Mouse (Mus musculus): ENCODE measurements around the gene Wdr25.

DNA sequence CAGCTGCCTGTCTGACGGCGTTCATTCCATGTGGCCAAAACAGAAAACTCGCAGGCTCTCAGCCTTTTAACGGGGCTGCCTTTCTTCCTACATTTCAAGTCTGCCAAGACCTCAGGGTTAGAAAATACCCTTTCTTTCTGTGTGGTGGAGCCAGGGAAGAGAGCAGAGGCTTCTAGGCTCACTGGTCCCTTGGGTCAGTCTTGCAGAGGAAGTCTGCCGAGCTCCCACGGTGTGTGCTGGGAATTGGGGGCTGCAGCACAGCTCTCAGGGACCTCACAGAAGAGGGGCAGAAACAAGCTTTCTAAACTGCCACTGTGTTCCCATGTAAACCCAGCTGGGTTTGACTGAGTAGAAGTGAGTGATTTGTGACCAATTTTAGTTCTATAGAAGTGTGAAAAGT, 40.8 kb downstream of the Wdr25 start:
- TF ChIP-seq POLR2A (IDR thresholded peaks at IDR 0.05; ENCODE audit: control insufficient read depth, extremely low read depth, insufficient read depth, low read length, poor library complexity), result no peak
- TF ChIP-seq CTCF (IDR thresholded peaks at IDR 0.05; ENCODE audit: borderline replicate concordance, control insufficient read depth, extremely low read depth, insufficient read depth, low read length, poor library complexity), result no peak

All from thymus, adult 2 months (tissue).